Mouse (Mus musculus) thymus, postnatal 0 days (tissue): ENCODE measurements at regions not wholly inside any gene's neighbourhood (a gene's known extent, or its start where the extent isn't known, plus 50 kb on each side); places are given as distances from the start of the nearest gene placed in this dataset.
A peak's percentile ranks its signal among the peaks of the same experiment; 100 is the strongest.
"Not testable (repeated sequence)": the region's sequence is repeated elsewhere in the genome, so short reads cannot be mapped to it uniquely, and the experiment has no call there.

Experiments used
- DNase-seq: peaks from one replicate; pipeline ENCODE4 v3.0.0-alpha.2; 2015; ENCODE audit warnings: low spot score

- DNase-seq: no peak
Observed at GRCm38 (mm10) chr2:166516261-166516660, 197.4 kb downstream of the Prex1 start.

GRCm38 (mm10) chr2:166514664-166515063, 199.0 kb downstream of the Prex1 start:
- DNase-seq: no peak

DNA sequence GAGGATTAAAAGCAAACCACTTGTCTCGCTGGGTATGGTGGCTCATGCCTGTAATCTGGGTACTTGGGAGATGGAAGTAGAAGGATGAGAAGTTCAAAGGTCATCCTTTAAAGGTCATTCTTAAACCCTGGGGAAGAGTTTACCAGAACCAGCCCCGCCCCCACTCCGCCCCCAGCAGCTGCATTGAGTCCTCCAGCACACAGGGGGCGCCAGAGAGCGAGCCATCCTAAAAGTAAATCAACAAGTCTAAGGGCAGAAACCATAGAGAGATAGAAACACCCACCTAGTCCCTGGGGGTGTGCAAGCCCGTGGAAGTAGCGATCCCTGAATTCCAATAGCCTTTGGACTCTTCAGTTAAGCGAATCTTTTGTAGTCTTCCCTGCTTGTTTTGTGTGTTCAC, 201.1 kb downstream of the Prex1 start:
- DNase-seq: no peak

GRCm38 (mm10) chr2:166511477-166511876, 202.2 kb downstream of the Prex1 start:
- not testable (repeated sequence) for DNase-seq

GRCm38 (mm10) chr2:166510776-166511175, 202.9 kb downstream of the Prex1 start:
- DNase-seq: no peak

DNA sequence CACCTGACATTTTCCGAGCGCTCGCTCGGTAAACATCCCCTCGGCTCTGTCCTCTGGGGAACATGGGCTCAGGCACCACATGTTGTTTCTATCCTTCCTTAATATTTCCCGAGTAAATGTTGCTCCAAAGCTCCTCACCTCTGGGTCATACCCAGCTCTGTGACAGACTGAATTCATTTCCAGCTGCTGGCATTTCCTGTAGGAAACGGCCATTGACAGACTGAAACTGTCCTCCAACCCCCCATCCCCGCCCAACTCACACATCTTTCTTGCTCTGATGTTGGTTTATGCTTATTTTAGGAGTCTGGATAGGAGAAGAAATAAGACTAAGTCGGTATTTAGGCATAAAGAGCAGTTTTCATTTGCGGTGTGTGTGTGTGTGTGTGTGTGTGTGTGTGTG, 204.0 kb downstream of the Prex1 start:
- no peak for DNase-seq

GRCm38 (mm10) chr2:166508656-166509420, 204.8 kb downstream of the Prex1 start:
- DNase-seq: no peak

- no peak for DNase-seq
Observed at GRCm38 (mm10) chr2:166505309-166505708, 208.3 kb downstream of the Prex1 start.

DNA sequence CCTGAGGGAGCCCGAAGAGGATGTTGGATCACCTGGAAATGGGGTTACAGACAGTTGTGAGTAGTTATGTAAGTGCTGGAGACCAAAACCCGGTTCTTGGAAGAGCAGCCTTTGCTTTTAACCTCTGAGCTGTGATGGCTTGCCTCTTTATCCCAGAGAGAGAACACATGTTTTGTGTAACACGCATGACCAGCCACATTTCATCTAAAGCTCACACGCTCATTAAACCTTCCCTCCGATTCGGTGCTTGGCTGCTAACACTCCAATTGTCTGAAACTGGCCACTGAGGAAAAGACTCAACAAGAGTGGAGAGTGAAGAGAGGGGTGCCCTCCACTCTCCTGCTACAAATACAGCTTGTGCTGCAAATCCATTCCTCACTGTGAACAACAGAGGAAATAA, 210.0 kb downstream of the Prex1 start:
- DNase-seq: no peak

GRCm38 (mm10) chr2:166492895-166493294, 220.7 kb downstream of the Prex1 start:
- DNase-seq: no peak

GRCm38 (mm10) chr2:166492421-166492820, 221.2 kb downstream of the Prex1 start:
- no peak for DNase-seq

DNA sequence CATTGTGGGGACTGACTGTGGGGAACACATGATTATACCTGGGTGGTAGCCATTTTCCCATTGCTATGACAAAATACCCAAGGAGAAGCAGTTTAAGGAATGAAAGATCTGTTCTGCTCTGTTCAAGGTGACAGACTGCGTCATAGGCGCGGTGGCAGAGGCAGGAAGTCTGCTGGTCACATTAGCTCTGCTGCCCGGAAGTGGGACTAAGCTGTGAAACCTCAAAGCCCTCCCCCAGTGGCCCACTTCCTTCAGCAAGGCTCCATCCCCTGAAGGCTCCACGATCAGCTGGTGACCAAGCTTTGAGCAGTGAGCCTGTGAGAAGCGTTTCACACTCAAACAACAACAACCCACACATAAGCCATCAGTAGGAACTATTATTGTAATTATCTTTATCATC, 221.8 kb downstream of the Prex1 start:
- peak; percentile 38 for DNase-seq

GRCm38 (mm10) chr2:166489041-166489872, 224.4 kb downstream of the Prex1 start:
- DNase-seq: no peak

DNA sequence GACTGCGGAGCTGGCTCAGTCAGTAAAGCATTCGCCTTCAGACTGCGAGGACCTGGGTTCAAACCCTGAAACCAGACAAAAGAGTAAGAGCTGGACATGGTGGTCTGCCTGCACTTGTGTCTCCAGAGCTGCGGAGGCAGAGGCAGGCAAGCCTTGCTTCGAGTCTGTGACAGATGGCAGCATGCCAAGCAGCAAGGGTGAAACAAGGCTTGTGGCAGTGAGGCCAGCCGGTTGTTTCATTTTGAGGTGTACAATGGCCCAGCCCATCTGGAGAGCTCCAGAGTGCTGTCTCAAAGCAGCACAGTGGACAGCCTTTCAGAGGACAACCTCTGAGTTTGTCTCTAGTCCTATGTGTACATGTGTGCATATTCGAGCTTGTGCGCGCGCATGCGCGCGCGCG, 225.9 kb downstream of the Prex1 start:
- no peak for DNase-seq

- DNase-seq: no peak
Observed at GRCm38 (mm10) chr2:166485788-166486187, 227.8 kb downstream of the Prex1 start.

GRCm38 (mm10) chr2:166485361-166485760, 228.3 kb downstream of the Prex1 start:
- DNase-seq: no peak

- no peak for DNase-seq
Observed at GRCm38 (mm10) chr2:166483617-166484319, 229.9 kb downstream of the Prex1 start.

DNA sequence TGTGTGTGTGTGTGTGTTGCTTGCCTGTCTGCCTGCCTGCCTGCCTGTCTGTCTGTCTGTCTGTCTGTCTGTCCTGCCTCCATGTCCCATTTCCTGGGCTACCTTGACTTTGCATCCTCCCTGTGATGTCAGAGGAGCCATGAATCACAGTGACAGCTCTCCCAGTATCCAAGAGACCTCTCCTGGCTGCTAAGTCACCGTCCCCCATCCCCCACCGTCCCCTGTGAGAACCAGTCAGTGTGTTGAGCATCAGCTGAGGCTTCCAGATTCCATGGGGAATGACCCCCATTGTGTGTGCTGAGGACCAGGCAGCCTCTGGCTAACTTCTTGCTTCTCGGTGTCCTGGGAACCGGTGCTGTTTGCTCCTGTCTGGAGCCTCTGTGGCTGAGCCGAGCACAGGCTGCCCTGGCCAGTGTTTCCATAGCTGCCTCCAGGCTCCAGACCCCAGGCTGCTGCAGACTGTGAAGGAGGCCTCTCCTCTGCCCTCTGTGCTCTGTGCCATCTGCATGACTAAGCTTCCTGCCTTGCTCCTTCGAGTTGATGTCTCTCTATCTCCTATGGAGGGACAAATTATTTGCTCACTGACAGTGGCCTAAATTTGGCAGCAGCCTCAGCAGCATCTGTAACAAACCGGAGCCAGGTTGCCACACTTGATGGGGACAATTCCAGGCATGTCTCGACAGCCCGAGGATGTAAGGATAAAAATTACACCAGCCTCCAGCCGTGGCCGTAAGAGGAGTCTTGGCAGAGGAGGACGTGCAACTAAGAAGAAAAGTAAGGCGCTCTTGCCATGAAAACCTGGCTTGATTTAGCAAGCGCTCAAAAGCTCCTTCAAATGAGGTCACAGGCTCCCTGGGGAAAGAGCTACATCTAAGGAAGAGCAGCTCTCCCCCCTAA, 230.7 kb downstream of the Prex1 start:
- DNase-seq: no peak

DNA sequence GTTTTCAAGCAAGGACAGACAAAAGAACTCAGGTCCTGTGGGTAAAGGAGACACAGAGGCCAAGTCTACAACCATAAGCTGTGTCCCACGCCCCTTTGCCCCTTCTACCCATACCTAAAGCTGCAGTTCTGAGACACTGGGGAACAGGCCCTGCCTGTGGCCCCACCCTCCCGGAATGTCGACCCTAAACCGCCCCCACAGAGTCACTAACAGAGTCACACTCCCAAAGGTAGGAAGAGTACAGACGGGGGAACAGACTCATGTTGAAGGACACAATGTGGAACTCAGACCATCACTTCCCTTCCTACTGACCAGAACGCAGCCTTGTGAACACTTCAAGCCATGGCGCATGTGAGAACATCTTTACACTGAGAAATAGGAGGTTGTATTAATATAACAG, 231.9 kb downstream of the Prex1 start:
- no peak for DNase-seq

DNA sequence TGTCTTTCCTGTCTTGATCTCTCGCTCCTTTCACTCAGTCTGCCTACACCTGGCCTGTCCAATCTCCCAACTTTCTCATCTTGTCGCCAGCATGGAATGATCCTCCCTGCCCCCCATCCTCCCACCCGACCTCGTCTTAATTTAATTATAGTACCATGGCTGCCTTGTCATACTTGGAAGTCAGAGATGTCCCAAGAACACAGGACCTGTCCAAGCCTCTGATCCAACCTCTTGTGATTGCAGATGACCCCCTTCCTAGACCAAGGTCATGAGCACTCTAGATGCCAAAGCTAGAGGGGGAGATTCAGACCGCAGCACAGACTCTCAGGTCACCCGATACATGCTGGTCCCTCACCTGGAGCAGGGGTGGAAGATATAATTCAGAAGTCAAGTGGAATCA, 232.3 kb downstream of the Prex1 start:
- no peak for DNase-seq

DNA sequence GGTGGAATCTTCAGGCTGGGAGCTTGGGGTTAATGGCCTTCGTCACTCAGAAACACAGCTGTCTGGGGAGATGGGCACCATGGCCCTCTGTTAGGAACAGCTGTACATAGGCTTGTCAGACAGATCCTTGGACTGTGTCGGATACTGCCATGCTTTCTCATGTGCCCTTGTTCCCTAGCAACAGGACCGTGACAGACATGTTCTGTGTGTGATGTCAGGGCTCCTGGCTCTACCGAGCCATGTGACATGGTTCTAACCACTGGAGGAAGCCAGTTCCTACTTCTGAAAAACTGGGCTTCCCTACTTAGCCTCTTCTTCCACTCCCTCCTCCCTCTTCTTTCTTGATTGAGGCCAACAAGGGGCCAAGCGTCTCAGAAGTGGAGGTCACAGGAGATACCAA, 232.7 kb downstream of the Prex1 start:
- no peak for DNase-seq
